Mouse (Mus musculus): ENCODE data around the gene Arhgap28. TPM values are rescaled to one million over a fixed set of nuclear protein-coding genes. Genes with fewer than 3 reads are reported as not detected.

The Arhgap28 gene
- polyA plus RNA-seq, 1 experiment = 0.95 TPM

DNA sequence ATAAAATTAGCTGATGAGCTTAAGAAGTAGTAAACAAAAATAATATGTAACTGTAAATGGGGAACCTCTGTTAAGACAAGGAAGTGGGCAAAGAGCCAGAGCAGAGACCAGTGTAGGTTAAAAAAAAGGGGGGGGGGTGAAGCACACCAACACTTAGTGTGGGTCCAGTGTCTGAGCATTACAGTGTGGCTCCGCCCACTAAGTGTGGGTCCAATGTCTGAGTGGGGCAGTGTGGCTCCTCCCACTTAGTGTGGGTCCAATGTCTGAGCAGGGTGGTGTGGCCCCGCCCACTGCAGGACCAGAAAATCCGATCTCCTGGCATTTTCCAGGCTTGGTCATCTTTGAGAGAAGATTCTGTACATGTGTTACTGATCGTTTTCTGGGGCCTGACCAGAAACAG lies 101.1 kb downstream of the Arhgap28 start:
- WGBS = 74% methylated on average over 4 of the region's 4 CpGs
- Histone ChIP-seq H3K4me1 (ENCODE audit: control insufficient read depth, insufficient read depth, low read length) (no peaks in the 10 kb centered on the region), H3K27ac (ENCODE audit: control insufficient read depth, insufficient read depth, low read depth, low read length, poor library complexity) (no peak overlapping the region), H3K4me3 (replicated peaks; ENCODE audit: control insufficient read depth, low read depth, low read length) (no peak overlapping the region)
- TF ChIP-seq CTCF (IDR thresholded peaks at IDR 0.05; ENCODE audit: control insufficient read depth, insufficient read depth, low read length) = no peak
- no peak for TF ChIP-seq POLR2A (IDR thresholded peaks at IDR 0.05; ENCODE audit: borderline replicate concordance, control insufficient read depth, low read depth, low read length)

- Histone ChIP-seq H3K4me1 (ENCODE audit: control insufficient read depth, insufficient read depth, low read length) (no peaks in the 10 kb centered on the region), H3K4me3 (replicated peaks; ENCODE audit: control insufficient read depth, low read depth, low read length) (no peak overlapping the region), H3K27ac (ENCODE audit: control insufficient read depth, insufficient read depth, low read depth, low read length, poor library complexity) (no peak overlapping the region)
- 89% methylated on average over 11 of the region's 11 CpGs for WGBS
- TF ChIP-seq POLR2A (IDR thresholded peaks at IDR 0.05; ENCODE audit: borderline replicate concordance, control insufficient read depth, low read depth, low read length) (no peak), CTCF (IDR thresholded peaks at IDR 0.05; ENCODE audit: control insufficient read depth, insufficient read depth, low read length) (no peak)
These were observed 102.8 kb downstream of the Arhgap28 start for GRCm38 (mm10) chr17:67901161-67901560.

- no peak overlapping the region for H3K27ac ChIP-seq (ENCODE audit: control insufficient read depth, insufficient read depth, low read depth, low read length, poor library complexity)
- TF ChIP-seq CTCF (IDR thresholded peaks at IDR 0.05; ENCODE audit: control insufficient read depth, insufficient read depth, low read length) (no peak), POLR2A (IDR thresholded peaks at IDR 0.05; ENCODE audit: borderline replicate concordance, control insufficient read depth, low read depth, low read length) (no peak)
- 88% methylated on average over 5 of the region's 5 CpGs for WGBS
- no peak overlapping the region for H3K4me3 ChIP-seq (replicated peaks; ENCODE audit: control insufficient read depth, low read depth, low read length)
- no peaks in the 10 kb centered on the region for H3K4me1 ChIP-seq (ENCODE audit: control insufficient read depth, insufficient read depth, low read length)
These were observed 104.5 kb downstream of the Arhgap28 start for GRCm38 (mm10) chr17:67899376-67899775.

DNA sequence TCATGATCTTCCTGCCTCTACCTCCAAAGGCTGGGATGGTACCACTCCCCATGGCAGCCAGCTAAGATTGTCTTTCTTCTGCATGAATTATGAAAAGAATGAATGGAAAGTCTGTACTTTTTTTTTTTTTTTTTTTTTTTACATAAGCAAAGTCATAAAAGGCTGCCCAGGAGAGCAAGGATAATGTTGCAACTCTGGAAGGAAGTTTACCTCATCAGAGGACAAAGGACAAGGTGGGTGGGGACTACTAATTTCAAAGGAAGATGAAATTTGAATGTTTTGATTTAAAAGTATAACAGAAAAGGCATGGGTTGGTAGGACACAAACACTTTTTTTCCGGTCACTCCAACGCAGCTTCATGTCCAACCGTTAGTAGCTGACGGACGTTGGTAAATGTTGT lies 107.5 kb downstream of the Arhgap28 start:
- 91% methylated on average over 5 of the region's 5 CpGs for WGBS
- H3K4me3 ChIP-seq (replicated peaks; ENCODE audit: control insufficient read depth, low read depth, low read length) = no peak overlapping the region
- TF ChIP-seq CTCF (IDR thresholded peaks at IDR 0.05; ENCODE audit: control insufficient read depth, insufficient read depth, low read length) = no peak
- no peak for TF ChIP-seq POLR2A (IDR thresholded peaks at IDR 0.05; ENCODE audit: borderline replicate concordance, control insufficient read depth, low read depth, low read length)
- no peak overlapping the region for H3K27ac ChIP-seq (ENCODE audit: control insufficient read depth, insufficient read depth, low read depth, low read length, poor library complexity)
- no peaks in the 10 kb centered on the region for H3K4me1 ChIP-seq (ENCODE audit: control insufficient read depth, insufficient read depth, low read length)

- Histone ChIP-seq H3K4me1 (ENCODE audit: control insufficient read depth, insufficient read depth, low read length) (no peaks in the 10 kb centered on the region), H3K27ac (ENCODE audit: control insufficient read depth, insufficient read depth, low read depth, low read length, poor library complexity) (no peak overlapping the region), H3K4me3 (replicated peaks; ENCODE audit: control insufficient read depth, low read depth, low read length) (no peak overlapping the region)
- 32% methylated on average over 20 of the region's 20 CpGs for WGBS
- TF ChIP-seq POLR2A (IDR thresholded peaks at IDR 0.05; ENCODE audit: borderline replicate concordance, control insufficient read depth, low read depth, low read length) = no peak
- no peak for TF ChIP-seq CTCF (IDR thresholded peaks at IDR 0.05; ENCODE audit: control insufficient read depth, insufficient read depth, low read length)
These were observed 114.2 kb downstream of the Arhgap28 start for GRCm38 (mm10) chr17:67889481-67890325.

DNA sequence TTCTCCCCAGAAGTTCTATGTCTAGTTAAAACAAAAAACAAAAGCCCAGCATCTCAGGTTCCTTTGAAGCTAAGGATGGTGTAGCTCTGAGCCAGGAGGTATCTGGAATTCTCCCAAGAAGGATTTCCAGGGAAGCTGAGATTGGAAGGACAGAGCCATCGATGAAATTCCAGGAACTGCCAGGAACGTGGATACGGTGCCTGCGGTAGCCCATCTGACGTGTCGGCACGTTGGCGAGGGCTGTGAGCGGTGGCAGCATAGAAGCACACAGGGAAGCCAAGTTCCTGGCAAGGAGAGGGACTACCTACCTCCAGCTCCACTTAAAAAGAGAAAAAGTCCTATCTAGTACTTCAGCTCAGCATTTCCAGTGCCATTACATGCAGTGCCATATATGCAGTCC lies 115.8 kb downstream of the Arhgap28 start:
- H3K27ac ChIP-seq (ENCODE audit: control insufficient read depth, insufficient read depth, low read depth, low read length, poor library complexity) = no peak overlapping the region
- no peak for TF ChIP-seq CTCF (IDR thresholded peaks at IDR 0.05; ENCODE audit: control insufficient read depth, insufficient read depth, low read length)
- no peak for TF ChIP-seq POLR2A (IDR thresholded peaks at IDR 0.05; ENCODE audit: borderline replicate concordance, control insufficient read depth, low read depth, low read length)
- no peaks in the 10 kb centered on the region for H3K4me1 ChIP-seq (ENCODE audit: control insufficient read depth, insufficient read depth, low read length)
- no peak overlapping the region for H3K4me3 ChIP-seq (replicated peaks; ENCODE audit: control insufficient read depth, low read depth, low read length)
- 91% methylated on average over 9 of the region's 9 CpGs for WGBS

DNA sequence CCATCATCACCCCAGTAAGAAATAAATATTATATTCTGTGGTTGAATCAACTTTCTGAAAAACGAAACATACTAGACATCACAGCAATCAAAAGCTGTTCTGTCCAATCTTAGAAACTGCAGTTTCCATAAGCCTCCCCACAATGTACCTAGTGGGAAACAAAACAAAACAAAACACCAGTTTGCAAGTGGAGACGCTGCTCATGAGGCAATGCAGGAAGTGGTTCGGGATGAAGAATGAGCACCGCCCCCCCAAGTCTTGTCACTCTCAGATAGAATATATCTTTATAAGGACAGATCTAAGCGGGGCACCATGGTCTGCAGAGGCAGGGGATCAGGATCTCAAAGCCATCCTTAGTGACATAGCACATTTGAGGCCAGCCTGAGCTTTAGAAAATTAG lies 117.6 kb downstream of the Arhgap28 start:
- H3K4me3 ChIP-seq (replicated peaks; ENCODE audit: control insufficient read depth, low read depth, low read length) = no peak overlapping the region
- WGBS = 34% methylated on average over 5 of the region's 5 CpGs
- H3K4me1 ChIP-seq (ENCODE audit: control insufficient read depth, insufficient read depth, low read length) = no peaks in the 10 kb centered on the region
- no peak for TF ChIP-seq POLR2A (IDR thresholded peaks at IDR 0.05; ENCODE audit: borderline replicate concordance, control insufficient read depth, low read depth, low read length)
- TF ChIP-seq CTCF (IDR thresholded peaks at IDR 0.05; ENCODE audit: control insufficient read depth, insufficient read depth, low read length) = no peak
- H3K27ac ChIP-seq (ENCODE audit: control insufficient read depth, insufficient read depth, low read depth, low read length, poor library complexity) = no peak overlapping the region

GRCm38 (mm10) chr17:67877599-67877998 lies 126.3 kb downstream of the Arhgap28 start:
- 84% methylated on average over 12 of the region's 12 CpGs for WGBS
- no peak overlapping the region for H3K4me3 ChIP-seq (replicated peaks; ENCODE audit: control insufficient read depth, low read depth, low read length)
- H3K4me1 ChIP-seq (ENCODE audit: control insufficient read depth, insufficient read depth, low read length) = no peaks in the 10 kb centered on the region
- TF ChIP-seq CTCF (IDR thresholded peaks at IDR 0.05; ENCODE audit: control insufficient read depth, insufficient read depth, low read length) (no peak), POLR2A (IDR thresholded peaks at IDR 0.05; ENCODE audit: borderline replicate concordance, control insufficient read depth, low read depth, low read length) (no peak)
- H3K27ac ChIP-seq (ENCODE audit: control insufficient read depth, insufficient read depth, low read depth, low read length, poor library complexity) = no peak overlapping the region
